Mouse (Mus musculus) neutrophil, adult 5-6 weeks (primary cell): ENCODE results near the gene Lhx6. TPM values are rescaled to one million over a fixed set of nuclear protein-coding genes. Genes with fewer than 3 reads are reported as not detected.
"Not testable (repeated sequence)": the region's sequence is repeated elsewhere in the genome, so short reads cannot be mapped to it uniquely, and the experiment has no call there.

Experiments used
- ATAC-seq: fragments of 151-379, 151-347 bp; 2 replicates; pipeline ENCODE4 v1.8.0; 2017; ENCODE audit warnings: mild to moderate bottlenecking, moderate TSS enrichment; ENCODE audit not compliant: insufficient number of reproducible peaks, poor library complexity, low FRiP score, severe bottlenecking; ENCODE audit errors: extremely low read depth
- total RNA-seq: library from RNA; stranded (forward); fragments of 200-1000 nt; gene quantifications from 2 replicates; pipeline ENCODE4 v1.2.3, GENCODE M21; 2017

The Lhx6 gene
- not detected in 2 replicates for total RNA-seq

- no peak for ATAC-seq
Observed at GRCm38 (mm10) chr2:36104956-36105741, at the start of gene Lhx6. TSS of gene Lhx6 (minus strand) at chr2:36105408.

GRCm38 (mm10) chr2:36152401-36152800, 47.2 kb upstream of the Lhx6 start:
- ATAC-seq = not testable (repeated sequence)

- no peak for ATAC-seq
Observed at GRCm38 (mm10) chr2:36148876-36149365, 43.7 kb upstream of the Lhx6 start.

- ATAC-seq = no peak
Observed at GRCm38 (mm10) chr2:36139096-36139495, 33.9 kb upstream of the Lhx6 start.

- ATAC-seq = peak; percentile 84
Observed at GRCm38 (mm10) chr2:36136300-36136941, 31.2 kb upstream of the Lhx6 start, which contains the start of the genes Mrrf and Rbm18. TSS of gene Mrrf (plus strand) at chr2:36136389. TSS of gene Rbm18 (minus strand) at chr2:36136773.

GRCm38 (mm10) chr2:36135887-36136286, 30.7 kb upstream of the Lhx6 start:
- ATAC-seq = no peak

GRCm38 (mm10) chr2:36129051-36129450, 23.8 kb upstream of the Lhx6 start:
- ATAC-seq = no peak

GRCm38 (mm10) chr2:36127973-36128372, 22.8 kb upstream of the Lhx6 start:
- no peak for ATAC-seq

- ATAC-seq = no peak
Observed at GRCm38 (mm10) chr2:36126795-36127429, 21.7 kb upstream of the Lhx6 start.

GRCm38 (mm10) chr2:36112632-36113031, 7.4 kb upstream of the Lhx6 start:
- no peak for ATAC-seq

- ATAC-seq = no peak
Observed at GRCm38 (mm10) chr2:36108615-36109014, 3.4 kb upstream of the Lhx6 start.

GRCm38 (mm10) chr2:36104436-36104955, 712 bp downstream of the Lhx6 start:
- ATAC-seq = no peak

GRCm38 (mm10) chr2:36103555-36104367, 1.4 kb downstream of the Lhx6 start:
- ATAC-seq = no peak

GRCm38 (mm10) chr2:36103069-36103554, 2.1 kb downstream of the Lhx6 start:
- no peak for ATAC-seq

GRCm38 (mm10) chr2:36102559-36102946, 2.7 kb downstream of the Lhx6 start:
- no peak for ATAC-seq

GRCm38 (mm10) chr2:36101866-36102558, 3.2 kb downstream of the Lhx6 start:
- no peak for ATAC-seq

GRCm38 (mm10) chr2:36099739-36100138, 5.5 kb downstream of the Lhx6 start:
- no peak for ATAC-seq

- ATAC-seq = no peak
Observed at GRCm38 (mm10) chr2:36098021-36098420, 7.2 kb downstream of the Lhx6 start.
